Comparison of ENCODE assay signal across 13 mouse cellular contexts in the genomic region with DNA sequence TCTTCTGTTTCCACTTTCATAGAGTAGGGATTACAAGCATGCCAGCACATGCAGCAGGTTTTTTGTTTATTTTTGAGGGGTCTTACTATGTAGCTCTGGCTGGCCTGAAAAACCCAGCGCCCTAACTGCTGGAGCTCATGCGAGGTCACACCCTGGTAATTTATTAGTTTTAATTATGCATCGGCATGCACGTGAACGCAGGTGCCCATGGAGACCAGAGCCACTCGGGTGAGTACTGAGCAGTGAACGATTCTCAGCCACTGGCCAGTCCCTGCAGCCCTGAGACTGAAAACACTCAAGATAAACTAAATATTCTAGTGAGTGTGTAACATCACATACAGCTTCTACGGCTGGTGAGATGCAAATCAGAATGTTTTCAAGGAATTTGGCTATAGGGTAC.
"Had no signal": no experiment of that assay in that cellular context is flagged by ENCODE, and none has a peak within 500 bp of the region (broad histone marks: within the 10 kb centered on the region; RNA-seq: fewer than 3 reads in every experiment).

No protein-coding gene starts in this region.

- ATAC-seq: intestine, embryonic 16.5 days; liver, postnatal 0 days had no signal

- DNase-seq: liver; liver, embryonic 13.5 days; liver, postnatal 0 days; lung, postnatal 14 days; midbrain, embryonic 14.5 days; right cerebral cortex, postnatal 4 days; thymus, postnatal 36 days had no signal

- H3K4me2 ChIP-seq: limb, embryonic 12.5 days; liver, embryonic 13.5 days; lung, embryonic 15.5 days; neural tube, embryonic 15.5 days; stomach, embryonic 15.5 days had no signal

- H3K27me3 ChIP-seq: limb, embryonic 12.5 days; liver, embryonic 13.5 days; lung, embryonic 15.5 days; neural tube, embryonic 15.5 days; stomach, embryonic 15.5 days had no signal

- H3K27ac ChIP-seq: limb, embryonic 12.5 days; liver, embryonic 13.5 days; lung, embryonic 15.5 days; neural tube, embryonic 15.5 days; stomach, embryonic 15.5 days had no signal

- H3K9me3 ChIP-seq: limb, embryonic 12.5 days; liver, embryonic 13.5 days; lung, embryonic 15.5 days; neural tube, embryonic 15.5 days; stomach, embryonic 15.5 days had no signal

- H3K4me3 ChIP-seq: limb, embryonic 12.5 days; liver, embryonic 13.5 days; lung, embryonic 15.5 days; myocyte; neural tube, embryonic 15.5 days; stomach, embryonic 15.5 days had no signal

- H3K9ac ChIP-seq: limb, embryonic 12.5 days; liver, embryonic 13.5 days; liver, postnatal 0 days; lung, embryonic 15.5 days; neural tube, embryonic 15.5 days; stomach, embryonic 15.5 days had no signal

- H3K4me1 ChIP-seq: limb, embryonic 12.5 days; liver, embryonic 13.5 days; lung, embryonic 15.5 days; neural tube, embryonic 15.5 days; stomach, embryonic 15.5 days had no signal
